Mouse (Mus musculus): ENCODE results near the gene Med22. TPM values are rescaled to one million over a fixed set of nuclear protein-coding genes. Genes with fewer than 3 reads are reported as not detected.

Gene Med22
- polyA plus RNA-seq, 1 experiment from 2014 or later: 108 TPM

DNA sequence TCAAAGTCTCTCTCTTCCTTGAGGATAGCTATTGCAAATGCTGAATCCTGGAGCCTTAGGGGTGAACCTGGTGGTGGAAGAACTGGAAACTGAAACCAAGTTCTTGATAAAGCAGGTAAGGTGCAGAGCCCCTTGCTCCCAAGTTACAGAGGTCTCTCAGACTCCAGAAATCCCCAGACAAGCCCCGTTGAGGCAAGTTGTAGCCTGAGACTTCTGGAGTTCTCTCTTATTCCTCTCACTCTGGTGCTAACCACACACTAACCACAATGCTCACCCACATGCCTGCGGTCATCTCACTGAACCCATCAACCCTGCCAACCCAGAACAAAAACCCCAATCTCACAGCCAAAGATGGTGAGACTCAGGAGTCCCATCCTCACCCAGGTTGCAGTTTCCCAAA, 24.8 kb upstream of the Med22 start:
- Histone ChIP-seq H3K4me1 (peaks cover 29% of the 10 kb centered on the region), H3K27me3 (replicated peaks) (no peaks in the 10 kb centered on the region), H3K9ac (replicated peaks) (no peak overlapping the region), H3K27ac (replicated peaks) (no peak overlapping the region), H3K4me2 (no peak overlapping the region), H3K9me3 (replicated peaks) (no peaks in the 10 kb centered on the region), H3K36me3 (peaks cover 6% of the 10 kb centered on the region; the same call in 1 of the 2 replicates), H3K4me3 (replicated peaks) (no peak overlapping the region)
- ATAC-seq (ENCODE audit: low FRiP score): no peak
- WGBS: 88% methylated on average over 2 of the region's 2 CpGs

DNA sequence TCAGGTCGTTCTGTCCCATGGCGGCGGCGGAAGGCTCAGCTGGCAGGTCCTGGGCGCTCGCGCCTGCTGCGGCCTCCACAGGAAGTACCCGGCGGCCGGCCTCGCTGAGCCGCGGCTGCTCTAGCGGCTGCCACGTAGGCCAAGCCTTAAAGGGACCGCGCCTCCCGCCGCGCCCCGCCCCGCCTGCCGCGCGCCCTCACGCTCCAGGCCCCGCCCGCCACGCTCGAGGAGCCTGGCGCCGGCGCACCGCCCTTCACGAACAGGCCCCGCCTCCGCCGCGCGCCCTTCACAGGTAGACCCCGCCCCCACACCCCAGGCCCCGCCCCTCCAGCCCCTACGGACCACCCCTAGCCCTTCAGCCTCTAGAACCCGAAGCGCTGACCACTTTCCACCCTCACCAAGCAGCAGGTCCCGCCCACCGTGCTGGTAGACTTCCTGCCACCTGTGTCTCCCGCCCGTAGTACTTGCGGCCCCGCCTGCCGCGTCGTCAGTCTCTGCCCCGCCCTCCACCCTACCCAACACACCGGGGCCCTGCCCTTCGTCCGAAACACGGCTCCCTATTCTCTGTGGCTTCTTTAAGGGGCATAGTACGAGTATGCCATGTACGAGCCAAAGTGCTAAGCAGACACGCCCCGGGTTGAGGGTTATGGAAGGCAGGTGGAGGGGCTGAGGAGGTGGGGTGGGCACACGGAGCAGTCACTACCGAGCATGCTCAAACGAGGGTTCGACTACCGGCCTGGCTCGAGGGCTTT, 23.0 kb upstream of the Med22 start, which contains the start of the genes Surf4 and Stkld1:
Gene Surf4 (minus strand): TSS at position 625 of the 752 bp plus-strand sequence.
Gene Stkld1 (plus strand): TSS at position 744 of the 752 bp plus-strand sequence.
- no peaks in the 10 kb centered on the region for H3K9me3 ChIP-seq (replicated peaks)
- peaks cover 39% of the 10 kb centered on the region for H3K4me1 ChIP-seq
- peak within 1 kb of the TSS; percentile 79 for H3K4me2 ChIP-seq
- H3K9ac ChIP-seq (replicated peaks): peak within 1 kb of the TSS; percentile 98
- ATAC-seq (ENCODE audit: low FRiP score): peak; percentile 96
- H3K27me3 ChIP-seq (replicated peaks): no peaks in the 10 kb centered on the region
- H3K4me3 ChIP-seq (replicated peaks): peak within 1 kb of the TSS; percentile 89
- peaks cover 20% of the 10 kb centered on the region for H3K36me3 ChIP-seq
- H3K27ac ChIP-seq (replicated peaks): peak within 1 kb of the TSS; percentile 80
- WGBS: 1% methylated on average over 60 of the region's 70 CpGs

DNA sequence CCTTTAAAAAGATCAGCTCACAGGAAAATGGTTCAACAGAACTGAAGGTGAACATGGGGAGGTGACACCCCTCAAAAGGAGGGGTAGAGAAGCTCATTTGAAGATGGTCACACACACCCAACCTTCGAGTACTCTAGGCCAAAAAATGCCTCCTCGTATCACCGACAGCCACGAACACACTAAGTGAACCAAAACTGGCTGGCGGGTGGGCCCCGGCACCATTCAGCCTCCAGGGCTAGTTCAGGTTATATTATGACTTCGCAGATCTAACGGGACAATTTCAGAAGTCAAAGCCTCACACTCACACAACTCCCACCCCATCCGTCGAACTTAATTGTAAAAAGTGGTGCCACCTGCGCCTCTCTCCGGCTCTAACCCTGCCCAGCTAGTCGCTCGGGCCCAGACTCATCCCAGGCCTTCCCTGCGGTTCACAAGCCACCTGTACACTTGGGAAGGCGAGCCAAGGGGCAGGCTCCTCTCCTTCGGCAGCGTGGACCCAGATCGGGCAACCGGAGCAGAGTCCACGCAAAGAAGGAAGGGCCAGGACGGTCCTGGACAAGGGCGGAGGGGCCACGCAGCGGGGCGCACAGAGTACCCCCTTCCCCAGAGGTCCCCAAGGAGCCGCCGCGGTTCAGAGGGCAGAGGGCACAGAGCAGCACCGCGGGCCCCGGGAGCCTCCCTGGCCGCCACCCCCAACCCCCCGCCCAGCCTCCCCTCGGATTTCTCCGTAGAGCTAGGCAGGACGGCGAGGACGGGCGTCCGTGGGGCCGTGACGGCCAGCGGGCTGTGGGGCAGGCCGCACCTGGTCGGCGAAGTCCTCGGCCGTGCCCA, 22.2 kb upstream of the Med22 start:
- ATAC-seq (ENCODE audit: low FRiP score): peak; percentile 56

DNA sequence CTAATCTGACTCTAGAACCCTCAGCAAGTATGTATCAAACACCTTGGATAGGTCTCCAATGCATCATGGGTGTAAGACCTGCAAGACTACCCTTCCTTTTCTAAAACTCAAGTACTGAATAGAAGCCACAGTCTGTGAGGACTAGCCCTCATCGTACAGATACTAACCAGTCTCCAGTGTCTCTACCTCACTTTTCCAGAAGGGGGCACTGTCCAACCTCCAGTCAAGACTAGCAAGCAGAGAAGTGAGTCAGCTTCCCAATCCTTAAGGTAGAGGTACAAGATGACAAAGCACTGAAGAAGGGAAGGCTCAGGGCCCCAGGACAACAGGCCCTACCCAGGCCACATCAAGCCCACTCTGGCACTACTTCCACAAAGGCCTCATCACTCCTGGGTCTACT, 19.9 kb upstream of the Med22 start:
- Histone ChIP-seq H3K36me3 (peaks cover 34% of the 10 kb centered on the region), H3K4me1 (peaks cover 39% of the 10 kb centered on the region), H3K4me2 (no peak overlapping the region), H3K9ac (replicated peaks) (no peak overlapping the region), H3K4me3 (replicated peaks) (no peak overlapping the region), H3K27me3 (replicated peaks) (no peaks in the 10 kb centered on the region), H3K27ac (replicated peaks) (no peak overlapping the region), H3K9me3 (replicated peaks) (no peaks in the 10 kb centered on the region)
- WGBS: 31% methylated on average over 1 of the region's 1 CpGs
- no peak for ATAC-seq (ENCODE audit: low FRiP score)

More for the DNA sequence above, 22.2 kb upstream of the Med22 start:
- Histone ChIP-seq H3K4me1 (peaks cover 39% of the 10 kb centered on the region), H3K9ac (replicated peaks) (peak overlapping the region; percentile 98), H3K4me2 (peak overlapping the region; percentile 79), H3K36me3 (peaks cover 21% of the 10 kb centered on the region), H3K27me3 (replicated peaks) (no peaks in the 10 kb centered on the region), H3K4me3 (replicated peaks) (peak overlapping the region; percentile 89), H3K9me3 (replicated peaks) (no peaks in the 10 kb centered on the region), H3K27ac (replicated peaks) (peak overlapping the region; percentile 80)
- 2% methylated on average over 47 of the region's 49 CpGs for WGBS

DNA sequence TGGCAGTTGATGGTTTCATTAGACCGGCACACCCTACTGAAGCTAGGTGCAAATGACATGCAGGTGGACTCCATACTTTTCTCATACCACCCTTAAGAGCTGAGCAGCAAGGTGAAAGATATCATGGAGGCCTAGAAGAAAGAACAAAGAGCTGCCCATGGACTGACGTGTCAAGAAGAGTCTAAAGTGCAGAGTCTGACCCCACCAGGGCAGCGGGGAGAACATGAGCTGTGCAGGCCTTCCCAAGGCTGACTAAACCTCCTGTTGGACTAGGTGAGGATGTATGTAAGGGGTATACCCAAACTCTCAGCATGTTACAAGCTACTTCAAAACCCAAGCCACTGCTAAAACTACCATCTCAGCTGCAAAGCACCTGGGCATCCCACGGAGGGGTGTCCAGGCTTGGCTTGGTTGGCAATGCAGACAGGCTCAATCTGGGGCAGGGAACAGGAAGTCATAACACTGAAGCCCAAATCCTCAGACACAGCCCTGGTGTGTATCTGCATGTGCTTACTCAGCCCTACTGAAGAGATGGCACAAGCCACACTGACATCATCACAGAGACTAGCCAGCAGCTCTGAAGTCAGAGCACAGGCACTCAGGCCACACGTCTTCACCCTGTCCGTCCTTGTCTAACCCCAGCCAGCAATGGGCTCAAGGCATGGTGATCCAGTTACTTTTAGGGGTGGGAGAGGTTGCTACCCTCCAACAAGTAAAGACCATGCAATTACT, 17.4 kb upstream of the Med22 start:
- whole genome bisulfite sequencing: 94% methylated on average over 6 of the region's 6 CpGs
- Histone ChIP-seq H3K4me3 (replicated peaks) (no peak overlapping the region), H3K36me3 (peaks cover 59% of the 10 kb centered on the region), H3K4me1 (peaks cover 34% of the 10 kb centered on the region), H3K27ac (replicated peaks) (no peak overlapping the region), H3K9me3 (replicated peaks) (no peaks in the 10 kb centered on the region), H3K4me2 (no peak overlapping the region), H3K9ac (replicated peaks) (no peak overlapping the region), H3K27me3 (replicated peaks) (no peaks in the 10 kb centered on the region)
- ATAC-seq (ENCODE audit: low FRiP score): no peak

DNA sequence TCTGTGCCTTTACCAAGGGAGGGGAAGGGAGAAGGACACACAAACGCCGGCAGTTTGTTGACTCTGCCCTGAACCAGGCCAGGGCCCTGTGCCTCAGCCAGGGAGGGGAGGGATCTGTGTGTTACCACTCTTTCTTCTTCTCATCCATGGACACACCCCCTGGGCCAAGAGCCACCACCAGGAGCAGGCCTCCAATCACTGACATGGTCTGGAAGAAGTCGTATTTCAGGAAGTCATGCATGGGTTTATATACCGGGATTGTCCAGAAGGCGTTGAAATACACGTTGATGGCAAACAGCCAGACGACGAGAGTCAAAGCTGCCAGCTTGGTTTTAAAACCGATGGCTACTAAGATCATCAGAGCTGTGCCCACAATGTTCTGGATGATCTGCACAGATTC, 11.3 kb upstream of the Med22 start:
- Histone ChIP-seq H3K27ac (replicated peaks) (no peak overlapping the region), H3K4me1 (peaks cover 18% of the 10 kb centered on the region), H3K9me3 (replicated peaks) (no peaks in the 10 kb centered on the region), H3K4me3 (replicated peaks) (no peak overlapping the region), H3K9ac (replicated peaks) (no peak overlapping the region), H3K36me3 (peaks cover 86% of the 10 kb centered on the region), H3K4me2 (no peak overlapping the region), H3K27me3 (replicated peaks) (no peaks in the 10 kb centered on the region)
- WGBS: 80% methylated on average over 9 of the region's 9 CpGs
- ATAC-seq (ENCODE audit: low FRiP score): no peak

DNA sequence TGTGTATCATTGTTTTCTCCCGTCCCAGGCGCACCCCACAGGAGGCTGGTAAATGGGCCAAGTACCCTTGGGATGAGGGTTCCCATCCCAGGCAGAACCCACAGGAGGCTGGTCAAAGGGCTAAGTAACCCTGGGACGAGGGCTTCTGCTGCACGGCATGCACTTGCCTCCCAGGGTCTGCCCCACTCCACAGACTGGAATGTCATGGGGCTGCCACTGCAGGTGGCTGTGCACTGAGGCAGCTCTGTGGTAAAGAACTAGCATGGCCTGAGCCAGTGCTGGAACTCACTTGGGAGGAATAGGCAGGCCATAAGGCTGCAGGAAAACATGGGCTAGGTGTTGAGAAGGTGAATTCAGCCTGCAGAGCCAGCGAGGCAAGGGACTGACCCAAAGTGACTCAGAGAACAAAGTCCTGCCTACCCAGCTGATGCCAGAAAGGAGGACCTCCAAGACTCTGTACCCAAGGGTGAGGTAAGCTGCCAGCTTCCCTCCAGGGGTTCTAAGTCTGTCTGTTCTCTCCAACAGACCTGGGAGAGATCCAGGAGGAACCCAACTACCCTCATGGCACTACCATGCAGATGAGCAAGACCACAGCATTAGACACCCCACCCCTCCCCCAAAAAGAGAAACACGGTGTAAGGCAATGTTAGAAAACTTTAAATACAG, 9.8 kb upstream of the Med22 start:
- Histone ChIP-seq H3K4me2 (no peak overlapping the region), H3K4me3 (replicated peaks) (no peak overlapping the region), H3K36me3 (peaks cover 73% of the 10 kb centered on the region), H3K9me3 (replicated peaks) (no peaks in the 10 kb centered on the region), H3K27ac (replicated peaks) (no peak overlapping the region), H3K4me1 (peaks cover 26% of the 10 kb centered on the region), H3K27me3 (replicated peaks) (no peaks in the 10 kb centered on the region), H3K9ac (replicated peaks) (no peak overlapping the region)
- whole genome bisulfite sequencing: 91% methylated on average over 6 of the region's 6 CpGs
- no peak for ATAC-seq (ENCODE audit: low FRiP score)

DNA sequence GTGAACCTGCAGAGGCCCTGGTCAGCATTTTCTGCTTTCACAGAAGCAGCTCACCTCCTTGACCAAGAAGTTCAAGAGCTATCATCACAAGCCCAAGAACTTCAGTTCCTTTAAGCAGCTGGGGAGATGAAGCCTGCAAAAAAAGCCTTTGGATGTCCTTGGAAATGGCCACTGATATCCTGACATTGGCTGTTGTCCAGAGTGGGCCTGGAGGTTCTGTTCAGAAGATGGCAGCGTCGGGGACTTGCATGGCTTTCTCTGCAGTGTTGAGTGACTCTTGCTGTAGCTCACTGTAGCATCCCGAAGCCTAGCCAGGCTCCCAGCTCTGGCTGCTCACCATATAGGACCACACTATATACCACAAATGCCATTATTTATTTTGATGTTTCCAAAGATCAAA, 9.2 kb upstream of the Med22 start:
- no peak for ATAC-seq (ENCODE audit: low FRiP score)
- Histone ChIP-seq H3K9me3 (replicated peaks) (no peaks in the 10 kb centered on the region), H3K4me2 (no peak overlapping the region), H3K4me3 (replicated peaks) (no peak overlapping the region), H3K4me1 (peaks cover 32% of the 10 kb centered on the region), H3K9ac (replicated peaks) (no peak overlapping the region), H3K27me3 (replicated peaks) (no peaks in the 10 kb centered on the region), H3K36me3 (peaks cover 66% of the 10 kb centered on the region), H3K27ac (replicated peaks) (no peak overlapping the region)
- WGBS: 88% methylated on average over 3 of the region's 3 CpGs

DNA sequence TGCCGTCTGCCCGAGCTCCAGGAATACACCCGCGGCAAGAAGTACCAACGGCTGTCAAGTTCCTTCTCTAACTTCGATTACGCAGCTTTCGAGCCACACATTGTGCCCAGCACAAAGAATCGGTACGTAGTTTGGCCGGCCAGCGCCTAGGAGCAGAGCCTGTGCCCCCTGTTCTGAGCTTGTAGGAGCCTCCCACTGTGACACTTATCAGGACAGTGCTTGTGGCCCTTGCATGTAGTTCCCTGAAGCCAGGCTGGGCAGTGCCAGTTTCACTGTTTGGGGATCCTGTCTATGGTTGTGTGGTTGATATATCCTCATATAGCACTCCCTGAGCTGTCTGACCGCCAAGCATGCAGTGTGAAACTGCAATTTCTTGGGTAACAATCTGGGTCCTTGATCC, 6.3 kb upstream of the Med22 start:
- WGBS: 3% methylated on average over 13 of the region's 13 CpGs
- H3K36me3 ChIP-seq: peaks cover 64% of the 10 kb centered on the region
- H3K9ac ChIP-seq (replicated peaks): peak overlapping the region; percentile 86
- H3K9me3 ChIP-seq (replicated peaks): no peaks in the 10 kb centered on the region
- H3K27ac ChIP-seq (replicated peaks): peak overlapping the region; percentile 86
- no peaks in the 10 kb centered on the region for H3K27me3 ChIP-seq (replicated peaks)
- H3K4me3 ChIP-seq (replicated peaks): peak overlapping the region; percentile 65
- H3K4me1 ChIP-seq: peaks cover 49% of the 10 kb centered on the region
- ATAC-seq (ENCODE audit: low FRiP score): 0 out of 2 replicates have a peak, but pooled peaks have one; percentile 18
- peak overlapping the region; percentile 97 for H3K4me2 ChIP-seq

DNA sequence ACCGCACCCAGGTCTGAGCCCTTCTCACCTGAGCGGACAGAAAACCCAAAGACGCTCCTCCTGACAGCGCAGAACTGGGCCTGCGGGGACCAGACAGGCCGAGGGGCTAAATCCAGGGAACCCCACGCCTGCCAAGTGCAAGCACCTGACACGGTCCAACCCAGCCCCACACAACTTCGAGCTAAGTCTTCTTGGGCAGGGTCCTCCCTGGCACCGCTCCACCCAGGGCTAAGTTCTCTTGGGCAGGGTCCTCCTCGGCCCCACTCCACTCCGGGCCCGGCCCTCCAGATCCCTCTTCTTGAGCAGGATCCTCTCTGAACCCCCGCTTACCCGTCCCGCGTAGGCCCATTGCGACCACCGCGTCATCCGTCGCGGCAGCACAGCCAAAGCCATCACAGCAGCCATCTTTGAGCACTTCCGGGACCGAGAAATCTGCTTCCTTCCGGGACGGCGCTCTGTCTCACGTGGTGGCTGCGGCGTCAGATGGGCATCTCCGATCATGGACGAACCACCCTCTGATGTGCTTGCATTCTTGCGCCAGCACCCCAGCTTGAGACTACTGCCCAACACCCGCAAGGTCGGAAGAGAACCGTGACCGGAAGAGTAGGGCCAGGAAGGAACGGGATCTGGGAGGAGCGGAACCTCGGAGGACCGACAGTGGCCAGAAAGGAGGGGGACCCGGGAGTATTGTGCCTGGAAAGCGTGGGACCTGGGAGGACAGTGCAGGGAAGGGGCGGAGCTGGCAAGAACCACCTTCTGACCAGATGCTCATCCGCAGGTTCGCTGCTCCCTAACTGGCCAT, 5.7 kb upstream of the Med22 start, which contains the start of the genes Surf2 and Surf1:
Gene Surf2 (plus strand): TSS at position 441 of the 802 bp plus-strand sequence.
Gene Surf1 (minus strand): TSS at position 604 of the 802 bp plus-strand sequence.
- Histone ChIP-seq H3K4me3 (replicated peaks) (peak within 1 kb of the TSS; percentile 65), H3K27me3 (replicated peaks) (no peaks in the 10 kb centered on the region), H3K36me3 (peaks cover 58% of the 10 kb centered on the region), H3K4me1 (peaks cover 53% of the 10 kb centered on the region), H3K27ac (replicated peaks) (peak within 1 kb of the TSS; percentile 86), H3K4me2 (peak within 1 kb of the TSS; percentile 97), H3K9ac (replicated peaks) (peak within 1 kb of the TSS; percentile 86), H3K9me3 (replicated peaks) (no peaks in the 10 kb centered on the region)
- ATAC-seq (ENCODE audit: low FRiP score): peak; percentile 81
- WGBS: 2% methylated on average over 47 of the region's 47 CpGs

All from neural tube, embryonic 15.5 days (tissue).